Mouse (Mus musculus) MEL (cell line): ENCODE measurements at regions not wholly inside any gene's neighbourhood (a gene's known extent, or its start where the extent isn't known, plus 50 kb on each side); places are given as distances from the start of the nearest gene placed in this dataset.
A peak's percentile ranks its signal among the peaks of the same experiment; 100 is the strongest.

Source experiments
- DNase-seq: peaks from one replicate; pipeline ENCODE4 v3.0.0; 2011; ENCODE audit warnings: low read depth, low spot score
- H3K27ac ChIP-seq: 2 replicates; pipeline ENCODE4 v1.5.1; 2012; ENCODE audit warnings: low read depth, mild to moderate bottlenecking, control low read depth, low read length, moderate library complexity; ENCODE audit not compliant: control insufficient read depth
- H3K27me3 ChIP-seq, 2 experiments: fragments of 150-350 bp in 1 of 2; sonication (generic) in 1 of 2; 2 replicates each; pipeline ENCODE4 v1.6.1; 2012; ENCODE audit warnings: low read length in 2 of 2, mild to moderate bottlenecking in 2 of 2, improper control_type of control experiment in 1 of 2, moderate library complexity in 1 of 2; ENCODE audit not compliant: insufficient read depth in 2 of 2, control insufficient read depth in 1 of 2
- H3K36me3 ChIP-seq, 2 experiments: 2 replicates each; pipeline ENCODE4 v1.6.1; 2012 to 2014; ENCODE audit warnings: low read length in 2 of 2, improper control_type of control experiment in 1 of 2, inconsistent platforms in 1 of 2, mild to moderate bottlenecking in 1 of 2; ENCODE audit not compliant: insufficient read depth in 2 of 2, control insufficient read depth in 1 of 2
- H3K4me1 ChIP-seq, 2 experiments: fragments of 150-350 bp in 1 of 2; sonication (generic) in 1 of 2; 2 replicates each; pipeline ENCODE4 v1.6.1; 2012; ENCODE audit warnings: low read length in 2 of 2, improper control_type of control experiment in 1 of 2, mild to moderate bottlenecking in 1 of 2; ENCODE audit not compliant: insufficient read depth in 2 of 2, control insufficient read depth in 1 of 2
- H3K4me3 ChIP-seq, 2 experiments: fragments of 150-350 bp in 1 of 2; sonication (generic) in 1 of 2; 2 replicates each; pipeline ENCODE4 v1.5.1; 2012; ENCODE audit warnings: low read depth in 2 of 2, low read length in 2 of 2, mild to moderate bottlenecking in 2 of 2, moderate library complexity in 2 of 2, control low read depth in 1 of 2, improper control_type of control experiment in 1 of 2; ENCODE audit not compliant: control insufficient read depth in 1 of 2, insufficient read depth in 1 of 2
- H3K79me2 ChIP-seq: 2 replicates; pipeline ENCODE4 v1.6.1; 2012; ENCODE audit warnings: mild to moderate bottlenecking, low read length, moderate library complexity; ENCODE audit not compliant: control insufficient read depth, poor library complexity, insufficient read depth
- H3K9ac ChIP-seq: 2 replicates; pipeline ENCODE4 v1.6.1; 2012; ENCODE audit warnings: low read depth, mild to moderate bottlenecking, control low read depth, low read length, moderate library complexity; ENCODE audit not compliant: control insufficient read depth, poor library complexity, severe bottlenecking
- H3K9me3 ChIP-seq: fragments of 150-350 bp; sonication (generic); replicated peaks from 2 replicates; pipeline ENCODE4 v1.6.1; 2012; ENCODE audit warnings: mild to moderate bottlenecking, low read length, improper control_type of control experiment, moderate library complexity; ENCODE audit not compliant: insufficient read depth
- BHLHE40 ChIP-seq: IDR thresholded peaks from 2 replicates; pipeline ENCODE4 v1.6.1; 2012; ENCODE audit warnings: low read depth, mild to moderate bottlenecking, inconsistent platforms, low read length, improper control_type of control experiment, borderline replicate concordance
- CHD1 ChIP-seq: IDR thresholded peaks from 2 replicates; pipeline ENCODE4 v1.6.1; 2012; ENCODE audit warnings: low read depth, mild to moderate bottlenecking, inconsistent platforms, low read length, improper control_type of control experiment
- CTCF ChIP-seq, 3 experiments: IDR thresholded peaks in 2 of 3; conservative IDR thresholded peaks in 1 of 3; 2 replicates each; pipeline ENCODE4 v1.5.1; 2011 to 2012; ENCODE audit warnings: low read length in 3 of 3, low read depth in 2 of 3, mild to moderate bottlenecking in 2 of 3, improper control_type of control experiment in 1 of 3, inconsistent platforms in 1 of 3, mixed read lengths in 1 of 3, moderate library complexity in 1 of 3; ENCODE audit not compliant: control insufficient read depth in 1 of 3, insufficient read depth in 1 of 3, poor library complexity in 1 of 3, severe bottlenecking in 1 of 3
- E2F4 ChIP-seq: IDR thresholded peaks from 2 replicates; pipeline ENCODE4 v1.6.1; 2011; ENCODE audit warnings: low read depth, low read length, improper control_type of control experiment, borderline replicate concordance
- ELF1 ChIP-seq: IDR thresholded peaks from 2 replicates; pipeline ENCODE4 v1.6.1; 2014; ENCODE audit warnings: low read depth, mild to moderate bottlenecking, inconsistent platforms, low read length, improper control_type of control experiment, moderate library complexity
- EP300 ChIP-seq, 2 experiments: IDR thresholded peaks; 2 replicates each; pipeline ENCODE4 v1.6.1; 2011; ENCODE audit warnings: improper control_type of control experiment in 2 of 2, low read length in 2 of 2, low read depth in 1 of 2, mild to moderate bottlenecking in 1 of 2
- ETS1 ChIP-seq: IDR thresholded peaks from 2 replicates; pipeline ENCODE4 v1.6.1; 2012; ENCODE audit warnings: low read depth, mild to moderate bottlenecking, inconsistent platforms, low read length, improper control_type of control experiment, moderate library complexity
- GATA1 ChIP-seq: IDR thresholded peaks from 2 replicates; pipeline ENCODE4 v1.6.1; 2011; ENCODE audit warnings: low read depth, low read length, improper control_type of control experiment
- JUND ChIP-seq: IDR thresholded peaks from 2 replicates; pipeline ENCODE4 v1.6.1; 2011; ENCODE audit warnings: low read depth, mild to moderate bottlenecking, improper control_type of control experiment, low read length
- KAT2A ChIP-seq: conservative IDR thresholded peaks from 2 replicates; pipeline ENCODE4 v1.6.1; 2012; ENCODE audit warnings: low read depth, low read length, improper control_type of control experiment, inconsistent platforms
- MAFK ChIP-seq: IDR thresholded peaks from 2 replicates; pipeline ENCODE4 v1.6.1; 2011; ENCODE audit warnings: low read depth, mild to moderate bottlenecking, low read length, improper control_type of control experiment, borderline replicate concordance
- MAX ChIP-seq: IDR thresholded peaks from 2 replicates; pipeline ENCODE4 v1.6.1; 2011; ENCODE audit warnings: low read length, improper control_type of control experiment
- MAZ ChIP-seq: IDR thresholded peaks from 2 replicates; pipeline ENCODE4 v1.6.1; 2012; ENCODE audit warnings: low read depth, mild to moderate bottlenecking, inconsistent platforms, low read length, improper control_type of control experiment
- MEF2A ChIP-seq: IDR thresholded peaks from 2 replicates; pipeline ENCODE4 v1.6.1; 2014; ENCODE audit warnings: low read depth, mild to moderate bottlenecking, inconsistent platforms, low read length, improper control_type of control experiment; ENCODE audit not compliant: poor library complexity, insufficient replicate concordance, severe bottlenecking; ENCODE audit errors: extremely low read depth
- MYB ChIP-seq: IDR thresholded peaks from 2 replicates; pipeline ENCODE4 v1.6.1; 2011; ENCODE audit warnings: mild to moderate bottlenecking, low read depth, low read length, improper control_type of control experiment
- MYC ChIP-seq: IDR thresholded peaks from 2 replicates; pipeline ENCODE4 v1.6.1; 2011; ENCODE audit warnings: low read depth, mild to moderate bottlenecking, low read length, improper control_type of control experiment, moderate library complexity
- POLR2A ChIP-seq, 2 experiments: IDR thresholded peaks; 2 replicates each; pipeline ENCODE4 v1.6.1; 2011 to 2012; ENCODE audit warnings: low read length in 2 of 2, mild to moderate bottlenecking in 2 of 2, control low read depth in 1 of 2, improper control_type of control experiment in 1 of 2, low read depth in 1 of 2, moderate library complexity in 1 of 2; ENCODE audit not compliant: control insufficient read depth in 1 of 2, insufficient read depth in 1 of 2, poor library complexity in 1 of 2
- POLR2AphosphoS2 ChIP-seq: IDR thresholded peaks from 2 replicates; pipeline ENCODE4 v1.6.1; 2011; ENCODE audit warnings: low read length, improper control_type of control experiment
- POLR2AphosphoS5 ChIP-seq: IDR thresholded peaks from 2 replicates; pipeline ENCODE4 v1.6.1; 2012; ENCODE audit warnings: low read depth, borderline replicate concordance, mild to moderate bottlenecking, inconsistent platforms, low read length, moderate library complexity, mixed read lengths
- RCOR1 ChIP-seq: IDR thresholded peaks from 2 replicates; pipeline ENCODE4 v1.6.1; 2012; ENCODE audit warnings: low read depth, mild to moderate bottlenecking, inconsistent platforms, low read length, improper control_type of control experiment
- SIN3A ChIP-seq: IDR thresholded peaks from 2 replicates; pipeline ENCODE4 v1.6.1; 2012; ENCODE audit warnings: low read length, improper control_type of control experiment, inconsistent platforms
- SMC3 ChIP-seq: IDR thresholded peaks from 2 replicates; pipeline ENCODE4 v1.6.1; 2011; ENCODE audit warnings: low read depth, low read length, improper control_type of control experiment
- TAL1 ChIP-seq: IDR thresholded peaks from 2 replicates; pipeline ENCODE4 v1.6.1; 2012; ENCODE audit warnings: mild to moderate bottlenecking, inconsistent platforms, low read length, moderate library complexity, mixed read lengths
- TCF12 ChIP-seq: IDR thresholded peaks from 2 replicates; pipeline ENCODE4 v1.6.1; 2014; ENCODE audit warnings: low read depth, mild to moderate bottlenecking, inconsistent platforms, low read length, improper control_type of control experiment, moderate library complexity
- USF1 ChIP-seq: IDR thresholded peaks from 2 replicates; pipeline ENCODE4 v1.6.1; 2014; ENCODE audit warnings: low read depth, mild to moderate bottlenecking, inconsistent platforms, low read length, improper control_type of control experiment, moderate library complexity
- ZC3H11A ChIP-seq: IDR thresholded peaks from 2 replicates; pipeline ENCODE4 v1.6.1; 2012; ENCODE audit warnings: low read depth, mild to moderate bottlenecking, inconsistent platforms, low read length, improper control_type of control experiment
- ZMIZ1 ChIP-seq: IDR thresholded peaks from 2 replicates; pipeline ENCODE4 v1.6.1; 2012; ENCODE audit warnings: low read depth, mild to moderate bottlenecking, inconsistent platforms, low read length, improper control_type of control experiment, moderate library complexity
- ZNF384 ChIP-seq: IDR thresholded peaks from 2 replicates; pipeline ENCODE4 v1.6.1; 2012; ENCODE audit warnings: low read depth, mild to moderate bottlenecking, inconsistent platforms, low read length, improper control_type of control experiment

DNA sequence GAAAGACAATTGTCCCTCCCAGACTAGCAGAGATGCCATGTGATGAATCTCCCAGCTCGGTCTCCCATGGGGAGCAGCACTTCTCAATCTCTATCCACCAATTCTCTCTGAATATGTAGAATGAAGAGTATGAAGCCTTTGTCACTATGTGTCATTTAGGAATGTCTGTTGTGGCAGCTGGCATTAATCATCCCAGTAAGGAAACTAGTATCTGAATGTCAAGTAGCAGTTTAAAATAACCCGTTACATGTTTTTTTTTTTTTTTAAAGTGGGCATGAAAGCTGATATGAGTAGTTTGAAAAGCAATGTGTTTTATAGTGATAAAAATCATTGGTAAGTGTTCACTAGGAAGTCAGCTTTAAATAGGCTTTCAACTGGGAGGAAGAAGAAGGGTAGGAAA is 58.4 kb upstream of the Dcbld2 start:
- Histone ChIP-seq H3K9ac (no peak overlapping the region), H3K27ac (no peak overlapping the region), H3K27me3 (peaks cover 0 to 7% of the 10 kb centered on the region in 2 experiments; a peak in 3 of 4 replicates), H3K4me1 (peaks cover 0 to 7% of the 10 kb centered on the region in 2 experiments), H3K36me3 (peaks cover 0 to 6% of the 10 kb centered on the region in 2 experiments; a peak in 2 of 4 replicates), H3K9me3 (no peaks in the 10 kb centered on the region), H3K79me2 (no peaks in the 10 kb centered on the region), H3K4me3 (no peak overlapping the region)
- peak; percentile 20 for DNase-seq
- TF ChIP-seq ELF1 (no peak), MAX (no peak), MYC (no peak), CTCF (IDR thresholded peaks at IDR 0.05 in 2 of 3, conservative IDR thresholded peaks at IDR 0.05 in 1 of 3; ENCODE audit: control insufficient read depth in 1 of 3, insufficient read depth in 1 of 3, low read depth in 2 of 3, low read length in 3 of 3, poor library complexity in 1 of 3, severe bottlenecking in 1 of 3) (no peak), SIN3A (no peak), BHLHE40 (no peak), POLR2A (IDR thresholded peaks at IDR 0.05; ENCODE audit: control insufficient read depth in 1 of 2, insufficient read depth in 1 of 2, low read depth in 1 of 2, low read length in 2 of 2, poor library complexity in 1 of 2) (no peak), POLR2AphosphoS5 (no peak), MYB (peak; percentile 41; the same call in 1 of the 2 replicates), MEF2A (no peak), EP300 (IDR thresholded peaks at IDR 0.05; ENCODE audit: low read depth in 1 of 2, low read length in 2 of 2) (peak; percentile 38 to 75; a peak in 1 of 4 replicates), MAFK (no peak), SMC3 (no peak), ZC3H11A (no peak), ZMIZ1 (no peak), USF1 (no peak), ZNF384 (peak; percentile 82), E2F4 (no peak), TCF12 (peak; percentile 42; the same call in 1 of the 2 replicates), CHD1 (no peak), TAL1 (no peak), GATA1 (peak; percentile 44), POLR2AphosphoS2 (no peak), ETS1 (peak; percentile 25; the same call in 1 of the 2 replicates), RCOR1 (no peak), KAT2A (no peak), JUND (no peak), MAZ (no peak)
